Mouse (Mus musculus): ENCODE measurements around the gene Mrpl22. TPM values are rescaled to one million over a fixed set of nuclear protein-coding genes. Genes with fewer than 3 reads are reported as not detected.

Gene Mrpl22
- polyA plus RNA-seq, 1 experiment from 2014 or later, result 90.1 TPM

GRCm38 (mm10) chr11:58143704-58144426, 27.6 kb upstream of the Mrpl22 start:
- Histone ChIP-seq H3K36me3 (ENCODE audit: control insufficient read depth, insufficient read depth) (peaks cover 71% of the 10 kb centered on the region), H3K9ac (ENCODE audit: low read depth, low read length) (no peak overlapping the region), H3K9me3 (ENCODE audit: control insufficient read depth) (no peaks in the 10 kb centered on the region), H3K27me3 (replicated peaks; ENCODE audit: control insufficient read depth, insufficient read depth, low read length) (no peaks in the 10 kb centered on the region), H3K4me3 (ENCODE audit: low read depth, low read length) (no peak overlapping the region), H3K27ac (ENCODE audit: low read depth, low read length) (no peak overlapping the region), H3K4me1 (replicated peaks; ENCODE audit: control insufficient read depth, insufficient read depth, low read length) (no peaks in the 10 kb centered on the region), H3K4me2 (replicated peaks; ENCODE audit: low read depth) (no peak overlapping the region)
- ATAC-seq, result no peak
- no peak for TF ChIP-seq CTCF (IDR thresholded peaks at IDR 0.05; ENCODE audit: low read depth)
- WGBS, result 87% methylated on average over 9 of the region's 9 CpGs

- Histone ChIP-seq H3K4me1 (replicated peaks; ENCODE audit: control insufficient read depth, insufficient read depth, low read length) (no peaks in the 10 kb centered on the region), H3K27ac (ENCODE audit: low read depth, low read length) (no peak overlapping the region), H3K27me3 (replicated peaks; ENCODE audit: control insufficient read depth, insufficient read depth, low read length) (no peaks in the 10 kb centered on the region), H3K4me2 (replicated peaks; ENCODE audit: low read depth) (no peak overlapping the region), H3K4me3 (ENCODE audit: low read depth, low read length) (no peak overlapping the region), H3K9ac (ENCODE audit: low read depth, low read length) (no peak overlapping the region), H3K36me3 (ENCODE audit: control insufficient read depth, insufficient read depth) (peaks cover 71% of the 10 kb centered on the region), H3K9me3 (ENCODE audit: control insufficient read depth) (no peaks in the 10 kb centered on the region)
- ATAC-seq, result no peak
- no peak for TF ChIP-seq CTCF (IDR thresholded peaks at IDR 0.05; ENCODE audit: low read depth)
- 80% methylated on average over 5 of the region's 5 CpGs for WGBS
Observed at GRCm38 (mm10) chr11:58146241-58146640, 25.2 kb upstream of the Mrpl22 start.

GRCm38 (mm10) chr11:58155458-58155857, 16.0 kb upstream of the Mrpl22 start:
- Histone ChIP-seq H3K27me3 (replicated peaks; ENCODE audit: control insufficient read depth, insufficient read depth, low read length) (no peaks in the 10 kb centered on the region), H3K4me3 (ENCODE audit: low read depth, low read length) (no peak overlapping the region), H3K27ac (ENCODE audit: low read depth, low read length) (no peak overlapping the region), H3K36me3 (ENCODE audit: control insufficient read depth, insufficient read depth) (peaks cover 45% of the 10 kb centered on the region), H3K9me3 (ENCODE audit: control insufficient read depth) (no peaks in the 10 kb centered on the region), H3K4me1 (replicated peaks; ENCODE audit: control insufficient read depth, insufficient read depth, low read length) (no peaks in the 10 kb centered on the region), H3K9ac (ENCODE audit: low read depth, low read length) (no peak overlapping the region), H3K4me2 (replicated peaks; ENCODE audit: low read depth) (no peak overlapping the region)
- no peak for TF ChIP-seq CTCF (IDR thresholded peaks at IDR 0.05; ENCODE audit: low read depth)
- no peak for ATAC-seq
- 81% methylated on average over 9 of the region's 9 CpGs for WGBS

GRCm38 (mm10) chr11:58156871-58157270, 14.6 kb upstream of the Mrpl22 start:
- 72% methylated on average over 3 of the region's 3 CpGs for WGBS
- H3K27me3 ChIP-seq (replicated peaks; ENCODE audit: control insufficient read depth, insufficient read depth, low read length), result no peaks in the 10 kb centered on the region
- H3K4me1 ChIP-seq (replicated peaks; ENCODE audit: control insufficient read depth, insufficient read depth, low read length), result no peaks in the 10 kb centered on the region
- no peak for ATAC-seq
- TF ChIP-seq CTCF (IDR thresholded peaks at IDR 0.05; ENCODE audit: low read depth), result no peak
- no peaks in the 10 kb centered on the region for H3K9me3 ChIP-seq (ENCODE audit: control insufficient read depth)
- peaks cover 44% of the 10 kb centered on the region for H3K36me3 ChIP-seq (ENCODE audit: control insufficient read depth, insufficient read depth)
- H3K9ac ChIP-seq (ENCODE audit: low read depth, low read length), result no peak overlapping the region
- H3K4me3 ChIP-seq (ENCODE audit: low read depth, low read length), result no peak overlapping the region
- no peak overlapping the region for H3K4me2 ChIP-seq (replicated peaks; ENCODE audit: low read depth)
- H3K27ac ChIP-seq (ENCODE audit: low read depth, low read length), result no peak overlapping the region

GRCm38 (mm10) chr11:58165072-58165471, 6.4 kb upstream of the Mrpl22 start:
- ATAC-seq, result no peak
- Histone ChIP-seq H3K4me1 (replicated peaks; ENCODE audit: control insufficient read depth, insufficient read depth, low read length) (no peaks in the 10 kb centered on the region), H3K27me3 (replicated peaks; ENCODE audit: control insufficient read depth, insufficient read depth, low read length) (no peaks in the 10 kb centered on the region), H3K4me3 (ENCODE audit: low read depth, low read length) (no peak overlapping the region), H3K9me3 (ENCODE audit: control insufficient read depth) (no peaks in the 10 kb centered on the region), H3K4me2 (replicated peaks; ENCODE audit: low read depth) (no peak overlapping the region), H3K27ac (ENCODE audit: low read depth, low read length) (no peak overlapping the region), H3K9ac (ENCODE audit: low read depth, low read length) (no peak overlapping the region), H3K36me3 (ENCODE audit: control insufficient read depth, insufficient read depth) (peaks cover 22% of the 10 kb centered on the region)
- WGBS, result 89% methylated on average over 2 of the region's 2 CpGs
- TF ChIP-seq CTCF (IDR thresholded peaks at IDR 0.05; ENCODE audit: low read depth), result peak; percentile 57

GRCm38 (mm10) chr11:58167822-58168166, 3.7 kb upstream of the Mrpl22 start:
- 1% methylated on average over 8 of the region's 8 CpGs for WGBS
- ATAC-seq, result no peak
- Histone ChIP-seq H3K4me1 (replicated peaks; ENCODE audit: control insufficient read depth, insufficient read depth, low read length) (no peaks in the 10 kb centered on the region), H3K27ac (ENCODE audit: low read depth, low read length) (peak overlapping the region; percentile 50; the same call in 1 of the 2 replicates), H3K4me2 (replicated peaks; ENCODE audit: low read depth) (peak overlapping the region; percentile 94), H3K4me3 (ENCODE audit: low read depth, low read length) (peak overlapping the region; percentile 94), H3K9me3 (ENCODE audit: control insufficient read depth) (no peaks in the 10 kb centered on the region), H3K27me3 (replicated peaks; ENCODE audit: control insufficient read depth, insufficient read depth, low read length) (no peaks in the 10 kb centered on the region), H3K9ac (ENCODE audit: low read depth, low read length) (peak overlapping the region; percentile 81), H3K36me3 (ENCODE audit: control insufficient read depth, insufficient read depth) (peaks cover 11% of the 10 kb centered on the region; the same call in 1 of the 2 replicates)
- TF ChIP-seq CTCF (IDR thresholded peaks at IDR 0.05; ENCODE audit: low read depth), result no peak; the same call in 1 of the 2 replicates
